Mouse (Mus musculus) kidney, adult 2 months (tissue): ENCODE results near the gene Ttc12.

Source experiments
- CTCF ChIP-seq: fragments of 200-500 bp; conservative IDR thresholded peaks from 2 replicates; pipeline ENCODE4 v1.5.1; 2011; ENCODE audit warnings: low read depth, mild to moderate bottlenecking, control low read depth, low read length, moderate library complexity, mixed read lengths; ENCODE audit not compliant: insufficient read depth, insufficient read length
- POLR2A ChIP-seq: fragments of 200-500 bp; IDR thresholded peaks from one replicate; pipeline ENCODE4 v1.6.1; 2011; ENCODE audit warnings: low read depth, low read length, control low read depth

DNA sequence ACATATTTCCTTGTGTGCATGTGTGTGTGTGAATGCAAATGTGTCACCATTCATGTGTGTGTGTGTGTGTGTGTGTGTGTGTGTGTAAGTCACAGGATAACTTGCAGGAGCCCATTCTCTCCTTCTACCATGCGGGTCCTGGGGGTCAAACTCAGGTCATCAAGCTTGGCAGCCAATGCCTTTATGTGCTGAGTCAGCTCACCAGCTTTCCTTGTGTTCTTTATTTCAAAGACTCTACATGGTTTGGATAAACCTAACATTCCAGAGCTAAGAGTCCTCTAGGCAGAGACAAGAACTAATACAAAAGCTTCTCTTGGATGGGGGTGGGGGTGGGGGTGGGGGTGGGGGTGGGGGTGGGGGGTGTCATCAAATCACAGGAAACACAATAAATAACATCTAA, 60.4 kb downstream of the Ttc12 start:
- TF ChIP-seq CTCF (no peak), POLR2A (no peak)
